Mouse (Mus musculus) hindbrain, embryonic 11.5 days (tissue): ENCODE data around the gene Mgat4c. TPM values are rescaled to one million over a fixed set of nuclear protein-coding genes. Genes with fewer than 3 reads are reported as not detected.

Experiments
- ATAC-seq: fragments of 200-750 bp; cut with Nextera tagmentation; 2 replicates; pipeline ENCODE4 v1.8.0; 2017; ENCODE audit warnings: mild to moderate bottlenecking, moderate TSS enrichment, moderate library complexity; ENCODE audit not compliant: low FRiP score
- DNase-seq: peaks from one replicate; pipeline ENCODE4 v3.0.0-alpha.2; 2015; ENCODE audit warnings: low spot score
- H3K27ac ChIP-seq: fragments of 300-500 bp; sonication (generic); 2 replicates; pipeline ENCODE4 v1.5.1; 2014; ENCODE audit warnings: mild to moderate bottlenecking, low read depth, low read length
- H3K27me3 ChIP-seq: fragments of 300-500 bp; sonication (generic); 2 replicates; pipeline ENCODE4 v1.6.1; 2014; ENCODE audit warnings: mild to moderate bottlenecking, low read length, moderate library complexity, mixed read lengths; ENCODE audit not compliant: control insufficient read depth, insufficient read depth
- H3K36me3 ChIP-seq: fragments of 300-500 bp; sonication (generic); 2 replicates; pipeline ENCODE4 v1.6.1; 2014; ENCODE audit warnings: mild to moderate bottlenecking, low read length, moderate library complexity, mixed read lengths; ENCODE audit not compliant: control insufficient read depth, insufficient read depth
- H3K4me1 ChIP-seq: fragments of 300-500 bp; sonication (generic); replicated peaks from 2 replicates; pipeline ENCODE4 v1.6.1; 2014; ENCODE audit warnings: low read length, mixed read lengths; ENCODE audit not compliant: control insufficient read depth, insufficient read depth
- H3K4me2 ChIP-seq: fragments of 300-500 bp; sonication (generic); replicated peaks from 2 replicates; pipeline ENCODE4 v1.6.1; 2014; ENCODE audit warnings: mild to moderate bottlenecking, low read depth, low read length
- H3K4me3 ChIP-seq: fragments of 300-500 bp; sonication (generic); 2 replicates; pipeline ENCODE4 v1.5.1; 2014; ENCODE audit warnings: low read depth, low read length
- H3K9ac ChIP-seq: fragments of 300-500 bp; sonication (generic); 2 replicates; pipeline ENCODE4 v1.6.1; 2014; ENCODE audit warnings: low read depth, low read length
- H3K9me3 ChIP-seq: fragments of 300-500 bp; sonication (generic); 2 replicates; pipeline ENCODE4 v1.6.1; 2016; ENCODE audit warnings: low read length; ENCODE audit not compliant: control insufficient read depth
- WGBS: fragments of 180-500 bp; shearing (Covaris S2); extraction: QIAGEN DNeasy Blood & Tissue Kit; methylation state at CpG from one replicate; pipeline ENCODE4 v1.1.7; 2014; 5-methylcytosine and 5-hydroxymethylcytosine counted together
- polyA plus RNA-seq: library from polyadenylated mRNA; unstranded; fragments of >200 nt; fragmentation: Nextera tagmentation; extraction: Ambion mirVana; gene quantifications from 2 replicates; pipeline ENCODE4 v1.2.1, GENCODE M21; 2014

Gene Mgat4c
- polyA plus RNA-seq, 1 experiment from 2014 or later, result 9.5 TPM

DNA sequence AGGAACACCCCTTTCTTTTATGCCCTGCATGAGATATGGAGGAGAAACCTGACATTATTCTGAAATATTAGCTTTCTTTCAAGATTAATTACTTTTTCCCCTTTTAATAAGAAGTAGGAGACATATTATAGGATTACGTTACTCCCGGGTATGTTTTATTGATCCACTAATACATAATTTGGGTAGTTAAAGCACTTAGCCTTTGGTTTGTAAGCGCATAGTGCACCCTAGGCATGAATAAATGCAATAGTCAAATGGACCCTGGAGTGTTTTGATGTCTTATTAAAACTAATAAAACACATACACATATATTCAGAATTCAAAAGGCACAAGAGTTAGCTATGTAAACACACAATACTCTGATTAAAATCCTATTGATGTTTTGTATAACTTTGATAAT is 374.9 kb downstream of the Mgat4c start:
- H3K9me3 ChIP-seq, result no peaks in the 10 kb centered on the region
- H3K9ac ChIP-seq, result no peak overlapping the region
- no peak overlapping the region for H3K4me3 ChIP-seq
- no peak overlapping the region for H3K4me2 ChIP-seq
- H3K4me1 ChIP-seq, result no peaks in the 10 kb centered on the region
- H3K36me3 ChIP-seq, result no peaks in the 10 kb centered on the region
- H3K27ac ChIP-seq, result no peak overlapping the region
- DNase-seq, result no peak
- ATAC-seq, result peak; percentile 45; the same call in 1 of the 2 replicates
- WGBS, result 74% methylated on average over 3 of the region's 3 CpGs
- no peaks in the 10 kb centered on the region for H3K27me3 ChIP-seq

DNA sequence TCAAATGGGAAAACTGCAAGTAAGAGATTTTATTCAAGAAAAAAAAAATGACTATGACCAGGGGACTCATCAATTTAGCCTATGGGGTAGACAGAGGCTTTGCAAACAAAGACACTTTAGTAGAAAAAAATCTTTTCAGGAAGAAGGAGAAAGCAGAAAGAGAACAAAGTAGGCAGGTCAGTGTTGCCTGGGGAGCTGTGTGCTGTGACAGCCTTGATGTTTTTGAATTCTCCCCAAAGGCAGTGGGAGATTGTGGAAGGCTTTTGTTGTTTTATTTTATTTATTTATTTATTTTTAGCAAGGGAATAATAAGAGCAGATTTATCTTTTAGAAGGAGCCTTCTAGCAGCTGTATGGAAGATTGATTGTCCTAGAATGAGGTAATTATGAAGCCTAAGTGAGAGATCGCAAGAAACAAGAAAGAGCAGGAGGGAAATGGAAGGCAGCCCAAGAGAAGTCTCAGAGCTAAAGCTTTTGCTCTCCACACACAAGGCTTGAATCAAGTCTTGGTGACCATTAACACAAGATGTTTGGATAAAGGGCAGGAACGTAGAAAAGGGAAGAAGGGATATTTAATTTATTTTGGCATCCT is 375.8 kb downstream of the Mgat4c start:
- no peaks in the 10 kb centered on the region for H3K36me3 ChIP-seq
- no peaks in the 10 kb centered on the region for H3K27me3 ChIP-seq
- no peak overlapping the region for H3K4me3 ChIP-seq
- no peak overlapping the region for H3K9ac ChIP-seq
- ATAC-seq (peak; percentile 76), DNase-seq (peak; percentile 21)
- no peaks in the 10 kb centered on the region for H3K4me1 ChIP-seq
- H3K27ac ChIP-seq, result peak overlapping the region; percentile 67
- WGBS, result 20% methylated on average over 2 of the region's 2 CpGs
- H3K4me2 ChIP-seq, result no peak overlapping the region
- H3K9me3 ChIP-seq, result no peaks in the 10 kb centered on the region

DNA sequence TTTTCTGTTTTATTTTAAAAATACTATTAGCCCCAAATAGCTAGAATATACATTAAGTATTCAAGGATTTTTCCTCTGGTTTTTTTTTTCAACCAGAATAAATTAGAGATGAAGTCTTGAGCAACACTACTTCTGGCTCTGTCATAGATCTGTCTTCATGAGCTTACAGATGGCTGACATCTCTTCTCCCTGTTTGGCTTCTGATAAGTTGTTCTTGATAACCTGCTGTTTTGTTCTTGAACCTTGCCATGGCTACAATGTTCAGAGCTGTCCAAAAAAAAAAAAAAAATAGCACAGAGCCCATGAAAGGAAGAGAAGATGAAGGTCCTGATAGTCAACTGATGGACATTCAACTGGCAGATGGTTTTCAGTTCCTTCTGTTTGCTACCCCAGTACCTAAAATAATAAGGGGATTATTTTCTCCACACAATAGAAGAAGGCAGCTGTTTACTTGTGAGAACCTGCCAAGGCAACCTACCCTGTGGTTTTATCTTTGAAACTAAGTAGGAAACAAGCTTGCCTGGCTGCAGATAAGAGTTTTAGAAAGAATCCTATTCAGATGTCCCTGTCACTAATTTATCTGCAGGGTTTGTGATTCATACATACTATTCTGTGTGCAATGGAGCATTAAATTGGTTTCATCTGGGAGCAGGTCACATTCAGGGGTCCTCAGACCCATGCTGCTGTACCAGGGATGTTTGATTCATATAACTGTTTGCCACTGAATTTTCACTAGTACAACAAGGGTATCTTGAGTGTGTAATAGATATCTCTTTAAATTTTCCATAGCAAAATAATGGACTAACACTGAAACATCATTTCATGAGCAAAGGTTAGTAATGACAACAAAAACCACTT is 393.5 kb downstream of the Mgat4c start:
- Histone ChIP-seq H3K4me1 (no peaks in the 10 kb centered on the region), H3K27ac (no peak overlapping the region), H3K9ac (no peak overlapping the region), H3K4me2 (no peak overlapping the region), H3K36me3 (no peaks in the 10 kb centered on the region), H3K4me3 (no peak overlapping the region), H3K27me3 (no peaks in the 10 kb centered on the region), H3K9me3 (no peaks in the 10 kb centered on the region)
- ATAC-seq, result peak; percentile 68; the same call in 1 of the 2 replicates
- peak; percentile 4 for DNase-seq

DNA sequence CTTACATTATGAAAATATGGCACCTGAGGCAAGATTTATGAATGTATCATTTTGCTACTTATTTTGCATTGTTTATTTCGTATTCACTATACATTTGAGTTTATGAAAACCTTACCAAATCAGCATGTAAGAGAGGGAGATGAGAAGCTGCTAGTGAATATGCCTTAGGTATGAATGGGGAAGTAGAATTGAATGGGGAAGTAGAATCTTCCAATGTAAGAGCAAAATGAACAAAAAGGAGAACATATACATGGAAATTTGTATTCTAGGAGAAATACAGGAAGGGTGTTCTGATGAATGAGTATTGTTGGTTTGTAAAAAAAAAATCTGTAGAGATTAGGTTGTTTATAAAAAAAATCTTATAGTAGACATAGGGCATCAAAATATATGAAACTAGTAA is 441.9 kb downstream of the Mgat4c start:
- Histone ChIP-seq H3K9me3 (no peaks in the 10 kb centered on the region), H3K9ac (no peak overlapping the region), H3K27me3 (no peaks in the 10 kb centered on the region), H3K4me3 (no peak overlapping the region), H3K36me3 (no peaks in the 10 kb centered on the region), H3K27ac (no peak overlapping the region), H3K4me1 (no peaks in the 10 kb centered on the region), H3K4me2 (no peak overlapping the region)
- 72% methylated on average over 1 of the region's 1 CpGs for WGBS
- ATAC-seq (no peak), DNase-seq (no peak)

DNA sequence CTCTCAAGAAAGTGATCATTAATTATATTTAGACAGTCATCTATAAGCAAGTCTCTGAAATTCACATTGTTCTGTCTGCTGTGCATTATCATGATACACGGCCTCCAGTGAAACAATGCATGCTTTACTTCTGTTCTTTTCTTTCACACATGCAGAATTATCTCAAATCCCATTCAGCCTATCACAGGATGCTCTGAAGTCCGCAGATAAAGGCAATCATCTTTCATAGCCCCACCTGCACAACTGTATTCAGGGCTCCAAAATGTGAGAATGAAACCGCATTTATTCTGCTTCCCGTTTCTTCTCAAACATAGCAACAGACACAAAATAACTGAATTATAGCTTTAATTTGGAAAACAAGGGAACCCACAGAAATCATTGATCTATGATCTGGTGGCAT is 446.1 kb downstream of the Mgat4c start:
- WGBS, result 84% methylated on average over 4 of the region's 4 CpGs
- H3K27ac ChIP-seq, result no peak overlapping the region
- no peaks in the 10 kb centered on the region for H3K27me3 ChIP-seq
- no peak overlapping the region for H3K4me3 ChIP-seq
- ATAC-seq, result no peak
- DNase-seq, result no peak
- no peak overlapping the region for H3K9ac ChIP-seq
- H3K36me3 ChIP-seq, result no peaks in the 10 kb centered on the region
- H3K4me1 ChIP-seq, result no peaks in the 10 kb centered on the region
- no peaks in the 10 kb centered on the region for H3K9me3 ChIP-seq
- no peak overlapping the region for H3K4me2 ChIP-seq

DNA sequence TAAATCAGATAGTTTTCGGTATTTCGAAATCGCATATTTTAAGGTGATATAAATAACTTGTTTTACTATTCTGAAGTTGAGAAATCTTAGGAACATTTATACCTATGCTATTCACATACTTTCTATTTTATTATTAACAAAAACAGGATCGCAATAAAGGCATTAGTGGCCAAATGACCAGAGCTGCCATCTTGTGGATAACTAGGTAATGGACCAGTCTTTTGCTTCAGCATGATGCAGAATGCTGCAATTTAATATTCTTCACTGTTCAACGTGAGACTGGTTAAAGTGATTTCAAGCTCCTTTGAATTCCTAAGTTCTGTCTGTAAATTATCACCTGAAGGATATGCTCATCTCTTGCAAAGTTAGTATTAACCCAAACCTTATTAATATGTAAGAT is 473.6 kb downstream of the Mgat4c start:
- Histone ChIP-seq H3K4me1 (no peaks in the 10 kb centered on the region), H3K27ac (no peak overlapping the region), H3K4me3 (no peak overlapping the region), H3K9me3 (no peaks in the 10 kb centered on the region), H3K9ac (no peak overlapping the region), H3K27me3 (no peaks in the 10 kb centered on the region), H3K4me2 (no peak overlapping the region), H3K36me3 (no peaks in the 10 kb centered on the region)
- 77% methylated on average over 5 of the region's 5 CpGs for WGBS
- DNase-seq, result peak; percentile 16
- no peak for ATAC-seq

DNA sequence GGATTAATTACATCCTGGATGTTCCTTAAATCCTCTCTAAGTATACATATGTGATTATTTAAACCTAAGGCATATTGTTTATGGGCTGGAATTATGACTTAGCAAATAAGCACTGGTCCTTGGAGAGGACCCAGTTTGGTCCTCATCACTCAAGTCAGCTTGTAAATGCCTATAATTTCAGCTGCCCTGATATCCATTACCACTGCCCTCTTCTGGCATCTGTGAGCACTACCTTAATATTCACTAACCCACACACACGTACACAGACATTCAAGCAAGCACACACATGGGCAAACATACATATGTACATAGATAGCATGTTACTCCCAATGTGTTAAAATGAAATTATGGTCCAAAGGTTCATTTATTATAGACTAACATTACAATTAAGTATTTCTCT is 474.6 kb downstream of the Mgat4c start:
- no peaks in the 10 kb centered on the region for H3K4me1 ChIP-seq
- H3K4me2 ChIP-seq, result no peak overlapping the region
- H3K27ac ChIP-seq, result no peak overlapping the region
- H3K27me3 ChIP-seq, result no peaks in the 10 kb centered on the region
- no peak overlapping the region for H3K4me3 ChIP-seq
- DNase-seq (peak; percentile 18), ATAC-seq (no peak)
- 39% methylated on average over 1 of the region's 1 CpGs for WGBS
- H3K9me3 ChIP-seq, result no peaks in the 10 kb centered on the region
- no peaks in the 10 kb centered on the region for H3K36me3 ChIP-seq
- no peak overlapping the region for H3K9ac ChIP-seq

DNA sequence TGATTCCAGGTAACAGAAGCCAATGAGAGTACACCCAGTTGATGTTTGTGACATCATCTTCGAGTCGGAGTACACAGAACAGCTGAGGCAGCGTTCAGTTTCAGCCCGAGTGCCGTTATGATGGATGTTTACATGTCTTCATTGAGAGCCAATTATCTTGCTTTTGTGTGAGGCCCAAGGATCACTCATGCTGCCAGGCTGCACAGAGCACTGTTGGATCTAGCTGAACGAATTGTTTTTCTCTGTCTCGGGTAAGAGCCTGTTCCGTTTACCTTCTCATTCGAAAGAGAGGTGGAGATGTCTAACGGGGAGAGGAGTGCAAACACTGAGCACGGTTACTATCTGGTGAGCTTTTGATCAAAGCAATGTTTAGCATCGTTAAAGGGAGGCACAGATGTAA is 477.5 kb downstream of the Mgat4c start:
- peak overlapping the region; percentile 14; the same call in 1 of the 2 replicates for H3K4me3 ChIP-seq
- H3K27ac ChIP-seq, result 0 out of 2 replicates have a peak overlapping the region, but pooled peaks have one; percentile 24
- 0 out of 2 replicates have a peak overlapping the region, but pooled peaks have one; percentile 7 for H3K4me2 ChIP-seq
- 26% methylated on average over 12 of the region's 12 CpGs for WGBS
- no peak overlapping the region for H3K9ac ChIP-seq
- peak; percentile 74 for ATAC-seq
- H3K4me1 ChIP-seq, result no peaks in the 10 kb centered on the region
- H3K9me3 ChIP-seq, result no peaks in the 10 kb centered on the region
- no peaks in the 10 kb centered on the region for H3K27me3 ChIP-seq
- peak; percentile 49 for DNase-seq
- H3K36me3 ChIP-seq, result no peaks in the 10 kb centered on the region

DNA sequence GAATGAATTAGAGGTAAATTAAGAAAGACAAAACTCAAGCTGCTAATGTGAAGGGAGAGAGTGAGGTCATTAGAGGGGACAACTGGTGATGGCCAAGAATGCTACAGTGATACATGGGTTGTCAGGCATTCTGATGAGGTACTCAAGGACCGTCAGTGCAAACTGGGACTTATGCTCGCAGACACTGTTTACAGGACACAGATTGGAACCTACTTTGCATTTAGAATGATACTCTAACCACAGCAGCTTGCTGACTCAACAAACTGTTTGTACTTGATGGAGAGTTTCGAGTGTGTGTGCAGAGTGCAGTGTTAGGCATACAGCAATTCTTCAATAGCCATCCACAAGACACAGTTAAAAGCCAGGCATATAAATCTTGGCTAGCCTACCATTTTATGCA is 503.4 kb downstream of the Mgat4c start:
- Histone ChIP-seq H3K36me3 (no peaks in the 10 kb centered on the region), H3K27me3 (no peaks in the 10 kb centered on the region), H3K4me3 (no peak overlapping the region), H3K9me3 (no peaks in the 10 kb centered on the region), H3K9ac (no peak overlapping the region), H3K27ac (no peak overlapping the region), H3K4me2 (no peak overlapping the region), H3K4me1 (no peaks in the 10 kb centered on the region)
- WGBS, result 79% methylated on average over 3 of the region's 3 CpGs
- ATAC-seq (no peak), DNase-seq (no peak)
